Mouse (Mus musculus) intestine, embryonic 16.5 days (tissue): ENCODE data around the gene Atp8a2. TPM values are rescaled to one million over a fixed set of nuclear protein-coding genes. Genes with fewer than 3 reads are reported as not detected.

Experiments used
- ATAC-seq: fragments of 200-750 bp; cut with Nextera tagmentation; 2 replicates; pipeline ENCODE4 v1.8.0; 2017; ENCODE audit warnings: moderate TSS enrichment, moderate library complexity
- H3K27ac ChIP-seq: fragments of 300-500 bp; sonication (generic); 2 replicates; pipeline ENCODE4 v1.5.1; 2014; ENCODE audit warnings: mild to moderate bottlenecking, low read length
- H3K27me3 ChIP-seq: fragments of 300-500 bp; sonication (generic); replicated peaks from 2 replicates; pipeline ENCODE4 v1.6.1; 2014; ENCODE audit warnings: low read length, control low read depth, mixed read lengths; ENCODE audit not compliant: control insufficient read depth, insufficient read depth
- H3K36me3 ChIP-seq: fragments of 300-500 bp; sonication (generic); 2 replicates; pipeline ENCODE4 v1.6.1; 2014; ENCODE audit warnings: low read length, control low read depth; ENCODE audit not compliant: control insufficient read depth, insufficient read depth
- H3K4me1 ChIP-seq: fragments of 300-500 bp; sonication (generic); 2 replicates; pipeline ENCODE4 v1.6.1; 2014; ENCODE audit warnings: low read length, control low read depth, mixed read lengths; ENCODE audit not compliant: control insufficient read depth, insufficient read depth
- H3K4me2 ChIP-seq: fragments of 300-500 bp; sonication (generic); 2 replicates; pipeline ENCODE4 v1.6.1; 2014; ENCODE audit warnings: low read depth, low read length, control low read depth
- H3K4me3 ChIP-seq: fragments of 300-500 bp; sonication (generic); 2 replicates; pipeline ENCODE4 v1.5.1; 2014; ENCODE audit warnings: mild to moderate bottlenecking, low read length
- H3K9ac ChIP-seq: fragments of 300-500 bp; sonication (generic); 2 replicates; pipeline ENCODE4 v1.6.1; 2014; ENCODE audit warnings: low read depth, low read length
- H3K9me3 ChIP-seq: fragments of 300-500 bp; sonication (generic); 2 replicates; pipeline ENCODE4 v1.6.1; 2016; ENCODE audit warnings: low read length, control low read depth; ENCODE audit not compliant: control insufficient read depth
- WGBS: fragments of 180-500 bp; shearing (Covaris S2); extraction: QIAGEN DNeasy Blood & Tissue Kit; methylation state at CpG from one replicate; pipeline ENCODE4 v1.1.7; 2014; 5-methylcytosine and 5-hydroxymethylcytosine counted together
- microRNA counts: library from miRNA; unstranded; fragments of <30 nt; microRNA quantifications from one replicate; lab custom pipeline; 2016
- microRNA-seq: library from miRNA; unstranded; fragments of <30 nt; microRNA quantifications from one replicate; pipeline ENCODE4, GENCODE M21; 2016
- polyA plus RNA-seq: library from polyadenylated mRNA; unstranded; fragments of >200 nt; fragmentation: Nextera tagmentation; extraction: Ambion mirVana; gene quantifications from 2 replicates; pipeline ENCODE4 v1.2.1, GENCODE M21; 2015

The Atp8a2 gene
- polyA plus RNA-seq, 1 experiment from 2014 or later = 6.7 TPM

DNA sequence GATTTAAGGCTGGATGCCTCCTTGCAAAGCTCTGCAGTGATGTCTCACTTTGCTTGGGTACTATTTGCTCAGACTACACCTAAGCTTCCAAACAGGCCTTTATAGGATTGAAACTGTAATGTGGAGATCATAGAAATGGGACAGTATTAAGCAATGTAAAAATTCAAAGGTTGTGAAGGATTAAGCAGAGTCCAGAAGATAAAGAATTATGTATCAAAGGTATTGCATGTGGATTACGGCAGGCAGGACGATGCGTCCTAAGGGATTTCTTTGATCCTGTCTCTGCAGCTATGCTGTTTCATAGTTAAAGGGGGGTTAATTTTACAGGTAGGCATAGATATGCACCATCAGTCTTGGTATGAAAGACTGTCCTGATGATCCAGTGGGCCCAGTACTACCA, 604.4 kb downstream of the Atp8a2 start:
- no peak overlapping the region for H3K9ac ChIP-seq
- H3K36me3 ChIP-seq = peaks cover 3% of the 10 kb centered on the region; the same call in 1 of the 2 replicates
- 92% methylated on average over 3 of the region's 3 CpGs for WGBS

DNA sequence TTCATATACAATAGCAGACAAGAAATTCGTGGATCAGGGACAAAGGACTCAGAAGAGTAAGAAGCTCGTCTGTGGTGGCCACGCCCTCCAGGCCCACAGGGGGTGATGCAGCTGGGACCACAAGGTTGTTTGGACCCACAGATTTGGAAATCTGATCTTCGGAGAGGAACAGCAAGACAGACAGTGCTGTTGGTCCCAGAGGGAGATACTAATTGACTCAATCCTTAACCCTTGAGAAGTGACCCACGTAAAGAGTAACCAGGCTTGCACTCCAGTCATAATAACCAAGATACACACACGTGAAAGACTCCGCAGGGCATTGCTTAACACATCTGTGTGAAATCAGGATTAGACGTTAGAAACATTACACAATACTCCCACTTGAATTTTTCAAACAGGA, 605.1 kb downstream of the Atp8a2 start:
- no peaks in the 10 kb centered on the region for H3K9me3 ChIP-seq
- peaks cover 5% of the 10 kb centered on the region for H3K4me1 ChIP-seq
- 82% methylated on average over 8 of the region's 8 CpGs for WGBS
- no peaks in the 10 kb centered on the region for H3K27me3 ChIP-seq
- no peak overlapping the region for H3K27ac ChIP-seq
- ATAC-seq = no peak
- H3K9ac ChIP-seq = no peak overlapping the region
- no peak overlapping the region for H3K4me3 ChIP-seq
- peaks cover 3% of the 10 kb centered on the region; the same call in 1 of the 2 replicates for H3K36me3 ChIP-seq
- H3K4me2 ChIP-seq = no peak overlapping the region

More for the DNA sequence above, 604.4 kb downstream of the Atp8a2 start:
- Histone ChIP-seq H3K4me3 (no peak overlapping the region), H3K4me1 (peaks cover 8% of the 10 kb centered on the region), H3K4me2 (no peak overlapping the region), H3K9me3 (no peaks in the 10 kb centered on the region), H3K27me3 (no peaks in the 10 kb centered on the region), H3K27ac (no peak overlapping the region)
- no peak for ATAC-seq

- no peak overlapping the region for H3K27ac ChIP-seq
- WGBS = 67% methylated on average over 1 of the region's 1 CpGs
- H3K36me3 ChIP-seq = peaks cover 6% of the 10 kb centered on the region
Observed at GRCm38 (mm10) chr14:59590614-59591013, 606.4 kb downstream of the Atp8a2 start.

More at GRCm38 (mm10) chr14:59590614-59591013, 606.4 kb downstream of the Atp8a2 start:
- Histone ChIP-seq H3K27me3 (no peaks in the 10 kb centered on the region), H3K4me1 (no peaks in the 10 kb centered on the region), H3K4me2 (no peak overlapping the region), H3K9ac (no peak overlapping the region), H3K4me3 (no peak overlapping the region), H3K9me3 (no peaks in the 10 kb centered on the region)
- ATAC-seq = no peak

MicroRNA genes within 50 kb of the gene (microRNA counts, 519-probe panel; counts per million panel counts)
- microRNA mmu-miR-719 (lab: Ali Mortazavi, UCI) = 35.7 counts per million

Small RNA genes lying within 50 kb of the gene (microRNA-seq; reads per million reads assigned to microRNA genes)
- not detected for gene Mir719

Other genes with a start within 250 kb of the Atp8a2 start
- gene Nupl1, start 54.3 kb upstream of the Atp8a2 start, polyA plus RNA-seq = 0.09 and 0.11 TPM in 2 replicates
- gene Gm49336, start 54.3 kb upstream of the Atp8a2 start, polyA plus RNA-seq = 38.9 and 39.1 TPM in 2 replicates
- 25.0 and 25.3 TPM in 2 replicates for gene Mtmr6, start 68.0 kb upstream of the Atp8a2 start, polyA plus RNA-seq
- 0.56 and 0.64 TPM in 2 replicates for gene Amer2, start 176.1 kb upstream of the Atp8a2 start, polyA plus RNA-seq